Mouse (Mus musculus): ENCODE results near the gene Jmjd8.

DNA sequence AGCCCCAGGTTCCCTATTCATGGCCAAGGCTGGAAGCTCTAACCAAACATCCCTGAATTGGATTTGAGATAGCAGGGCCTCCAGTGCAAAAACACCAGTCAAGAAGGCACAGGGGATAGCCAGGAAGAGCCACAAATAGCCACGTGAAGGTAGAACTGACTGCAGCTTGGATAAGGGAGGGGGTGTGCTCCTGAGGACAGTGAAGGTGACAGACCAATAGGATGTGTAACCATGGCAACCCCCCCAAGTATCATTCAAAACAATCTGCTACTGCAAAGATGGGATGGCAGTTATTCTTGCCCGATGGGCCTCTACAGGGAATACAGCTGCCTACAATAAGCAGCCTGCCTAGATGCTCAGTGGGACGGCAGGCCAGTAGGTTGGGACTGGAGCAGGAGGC is 8.9 kb downstream of the Jmjd8 start:
- TF ChIP-seq POLR2A (IDR thresholded peaks at IDR 0.05; ENCODE audit: borderline replicate concordance, extremely low read depth, low read depth, low read length) (no peak), CTCF (IDR thresholded peaks at IDR 0.05; ENCODE audit: insufficient read depth, low read length) (no peak)

Measured in lung, adult 2 months (tissue).